Mouse (Mus musculus) adrenal gland, postnatal 4 days (tissue): Measurements from ENCODE around the gene Synj1. TPM values are rescaled to one million over a fixed set of nuclear protein-coding genes. Genes with fewer than 3 reads are reported as not detected.

Experiments used
- DNase-seq, 2 experiments: peaks; one replicate each; pipeline ENCODE4 v3.0.0; 2021 to 2022; ENCODE audit warnings: low spot score in 2 of 2, mixed read lengths in 2 of 2
- total RNA-seq, 2 experiments: library from RNA; stranded (reverse); gene quantifications; 2 replicates each; pipeline ENCODE4 v1.2.3; 2021

Gene Synj1
- total RNA-seq, 2 experiments from 2014 or later = 37.6 to 43.6 TPM

DNA sequence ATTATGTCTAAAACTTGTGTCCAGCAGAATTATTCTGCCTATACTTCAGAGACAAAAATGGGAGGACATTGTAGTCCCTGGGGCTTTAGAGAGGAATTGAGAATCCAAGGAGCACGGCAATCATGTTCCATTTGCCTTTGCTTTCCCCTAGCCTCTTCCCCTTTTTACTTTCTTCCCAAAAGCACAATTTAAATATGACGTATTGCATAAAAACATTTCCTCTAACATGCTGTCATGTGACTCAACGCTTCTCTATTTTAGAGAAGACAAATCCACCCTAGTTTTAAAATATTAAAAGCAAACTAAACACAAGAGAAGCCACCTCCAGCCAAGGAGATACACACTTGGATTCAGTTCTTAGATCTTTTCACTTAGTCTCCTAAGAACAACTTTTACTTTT lies 739 bp upstream of the Synj1 start:
- DNase-seq = no peak

DNA sequence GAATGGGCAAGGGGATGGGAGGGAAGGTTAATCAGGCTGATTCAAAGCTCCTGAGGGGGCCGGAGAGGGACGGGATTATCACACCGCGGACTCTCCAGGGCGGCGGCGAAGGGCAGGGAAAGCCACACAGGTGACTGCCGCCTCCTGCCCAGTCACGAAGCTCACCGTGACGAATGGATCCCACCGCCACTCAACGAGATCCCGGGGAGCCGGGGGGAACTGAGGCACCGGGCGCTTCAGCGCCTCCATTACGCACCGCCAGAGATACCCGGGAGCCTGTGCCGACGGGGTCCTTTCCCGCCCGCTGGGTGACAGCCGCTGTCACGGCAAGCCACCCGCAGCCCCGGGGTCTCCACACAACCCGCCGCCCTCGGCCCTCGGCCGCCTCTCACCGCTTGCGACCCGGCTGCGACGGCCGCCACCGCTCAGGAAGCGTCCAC lies 507 bp downstream of the Synj1 start:
- peak in 1 of 2 experiments; percentile 6 for DNase-seq

DNA sequence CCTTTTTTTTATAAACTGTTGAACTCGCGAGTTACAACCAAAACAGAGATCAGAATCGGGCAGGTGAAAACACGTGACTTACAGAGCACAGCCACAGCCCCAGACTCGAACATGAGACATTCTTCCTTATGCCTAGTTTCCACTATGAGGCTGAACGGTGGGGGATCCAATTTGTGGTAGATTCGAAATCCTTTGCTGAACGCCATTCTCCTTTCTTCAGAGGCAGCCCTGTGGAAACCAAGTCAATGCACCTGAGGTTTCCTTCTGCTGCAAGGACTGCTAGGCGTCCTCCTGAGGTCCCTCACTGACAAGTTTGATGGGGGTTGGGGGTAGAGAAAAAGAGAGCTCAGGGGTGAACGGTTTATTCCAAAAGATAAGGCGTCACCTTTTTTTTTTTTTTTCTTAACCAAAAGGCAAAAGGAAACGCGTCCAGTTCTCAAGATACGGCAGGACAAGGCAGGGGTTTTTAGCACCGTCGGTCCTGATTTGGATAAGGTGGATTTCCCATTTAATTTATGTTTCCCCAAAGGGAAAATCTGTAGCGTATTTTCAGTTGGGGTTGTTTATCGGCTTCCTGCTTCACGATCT lies 1.1 kb downstream of the Synj1 start:
- DNase-seq = no peak

DNA sequence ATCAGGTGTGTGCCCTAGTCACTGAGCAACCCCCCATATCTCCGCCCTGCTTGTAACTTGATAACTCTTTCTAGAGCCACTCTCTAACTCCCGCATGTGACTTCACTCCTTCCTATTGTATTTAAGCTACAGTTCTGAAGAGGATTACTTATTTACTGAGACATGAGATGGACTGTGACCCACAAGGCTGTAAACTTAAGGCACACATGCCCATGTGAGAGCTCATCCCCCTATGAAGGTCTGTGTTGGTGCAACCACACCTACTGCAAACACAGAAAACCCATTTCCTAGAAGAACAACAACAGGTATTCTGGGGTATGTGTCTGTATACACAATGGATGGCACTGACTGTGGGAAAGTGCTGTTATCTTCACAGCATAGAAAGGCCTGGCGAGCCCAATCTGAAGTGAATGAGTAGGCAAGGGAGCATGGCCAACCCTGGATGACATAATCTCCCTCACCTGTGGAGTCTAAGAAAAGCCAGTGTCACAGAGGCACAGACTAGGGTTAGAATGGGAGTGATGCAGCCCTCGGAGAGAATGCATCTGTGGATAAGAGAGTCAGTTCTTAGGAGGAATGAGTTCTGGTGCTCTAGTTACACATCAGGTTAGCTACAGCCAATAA lies 6.1 kb downstream of the Synj1 start:
- no peak for DNase-seq

DNA sequence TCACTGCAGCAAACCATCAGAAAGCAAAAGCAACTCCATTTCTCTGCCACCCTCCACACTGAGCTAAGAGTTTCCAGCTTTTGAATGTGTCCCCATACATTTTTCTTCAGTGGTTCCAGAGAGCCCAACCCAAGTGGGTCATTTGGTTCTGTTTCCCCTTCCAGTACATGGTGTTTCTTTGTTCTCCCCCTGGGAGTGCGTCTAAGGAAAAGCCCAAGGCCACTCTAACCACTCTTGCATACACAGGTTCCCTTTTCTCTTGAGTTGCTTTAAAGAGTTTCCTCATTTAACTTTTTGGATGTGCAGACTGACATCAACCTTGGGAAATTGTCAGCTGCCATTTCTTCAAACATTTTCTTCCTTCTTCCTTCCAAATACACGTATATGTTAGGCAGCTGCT lies 10.0 kb downstream of the Synj1 start:
- DNase-seq = no peak

DNA sequence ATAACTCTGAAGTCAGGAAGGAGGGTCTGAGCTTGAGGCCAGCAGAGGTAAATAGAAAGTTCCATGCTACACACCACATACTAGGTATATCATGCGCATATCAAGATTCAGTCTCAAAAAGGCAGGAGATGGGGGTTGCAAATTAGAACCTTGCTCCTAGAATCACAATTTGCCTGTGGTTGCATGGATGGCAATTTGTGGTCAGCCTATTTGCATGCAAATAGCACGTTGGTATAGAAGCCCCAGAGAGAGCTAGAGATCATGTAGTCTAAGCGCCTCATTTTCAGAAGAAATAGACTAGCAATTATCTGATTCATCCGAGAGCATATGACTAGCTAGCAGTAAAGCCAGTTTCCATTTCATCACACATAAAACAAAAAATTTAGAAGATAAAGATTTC lies 11.3 kb downstream of the Synj1 start:
- no peak for DNase-seq

DNA sequence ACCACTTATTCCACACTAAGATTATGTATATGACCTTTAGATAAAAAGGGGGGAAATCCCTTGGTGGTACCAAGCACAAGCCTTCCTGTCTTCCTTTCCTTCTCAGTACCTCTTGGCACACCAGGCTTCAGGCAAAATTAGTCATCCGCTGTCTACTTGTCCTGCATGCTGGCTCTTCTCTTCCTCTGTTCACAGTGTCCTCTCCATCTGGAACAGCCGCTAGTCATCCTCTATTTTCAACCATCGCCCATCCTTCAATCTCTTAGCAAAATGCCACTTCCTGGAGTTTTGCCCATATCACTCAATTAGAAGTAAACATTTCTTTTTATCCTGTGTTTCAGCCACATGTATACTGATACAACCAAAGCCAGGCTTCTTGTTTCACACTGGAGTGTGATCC lies 13.3 kb downstream of the Synj1 start:
- no peak for DNase-seq

DNA sequence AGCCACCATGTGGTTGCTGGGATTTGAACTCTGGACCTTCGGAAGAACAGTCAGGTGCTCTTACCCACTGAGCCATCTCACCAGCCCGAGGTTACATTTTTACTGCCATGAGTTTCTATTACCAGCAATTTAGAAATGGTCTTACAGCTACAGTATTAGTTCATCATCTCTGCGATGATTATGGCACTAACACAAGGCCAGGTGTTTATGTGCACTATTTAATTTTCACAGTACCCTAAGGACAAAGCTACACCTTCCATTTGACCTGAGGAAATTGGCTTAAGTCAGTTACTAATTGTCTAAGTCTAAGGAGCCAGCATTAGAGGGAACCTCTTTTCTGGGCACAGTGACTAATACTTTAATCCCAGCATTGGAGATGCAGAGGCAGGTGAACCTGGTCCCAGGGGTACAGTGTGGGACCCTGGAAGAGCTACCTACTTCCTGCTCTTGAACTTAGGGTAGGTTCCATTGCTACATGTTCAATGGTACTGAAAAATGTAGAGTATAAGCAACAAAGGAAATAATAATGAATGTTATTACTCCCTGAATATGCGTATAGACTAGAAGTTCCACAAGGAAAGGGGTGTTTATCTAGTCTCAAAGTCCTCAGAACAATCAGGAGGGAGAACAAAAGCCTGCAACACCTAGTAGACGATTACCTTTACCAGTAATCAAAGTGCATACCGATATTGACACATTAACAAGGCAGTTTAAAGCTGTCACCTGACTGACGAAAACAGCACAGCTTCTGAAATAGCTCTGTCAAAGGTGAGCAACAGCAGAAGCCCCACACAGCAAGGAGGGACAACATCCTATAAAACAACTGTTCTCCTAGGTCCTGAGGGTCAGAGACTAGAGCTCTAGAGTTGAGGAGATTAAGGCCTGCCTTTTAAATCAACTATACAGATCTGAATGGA lies 14.5 kb downstream of the Synj1 start:
- no peak for DNase-seq

DNA sequence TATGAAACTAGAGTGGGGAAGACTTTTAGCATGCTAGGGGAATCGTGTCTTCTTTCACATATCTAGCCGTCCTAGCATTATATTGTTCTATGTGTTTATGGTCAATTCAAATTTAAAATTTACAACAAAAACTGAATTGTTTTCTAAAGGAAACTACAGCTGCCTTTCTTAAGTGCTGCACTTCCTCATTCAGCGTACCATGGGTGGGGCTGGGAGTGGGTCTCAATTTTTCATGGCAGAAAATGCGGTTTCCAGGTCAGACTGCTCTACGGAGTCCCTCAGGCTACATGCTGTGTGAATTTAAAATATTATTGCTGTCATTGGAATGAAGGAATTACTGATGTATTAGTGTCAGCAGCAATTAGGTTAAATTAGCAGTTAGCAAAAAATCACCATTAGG lies 15.6 kb downstream of the Synj1 start:
- no peak for DNase-seq

DNA sequence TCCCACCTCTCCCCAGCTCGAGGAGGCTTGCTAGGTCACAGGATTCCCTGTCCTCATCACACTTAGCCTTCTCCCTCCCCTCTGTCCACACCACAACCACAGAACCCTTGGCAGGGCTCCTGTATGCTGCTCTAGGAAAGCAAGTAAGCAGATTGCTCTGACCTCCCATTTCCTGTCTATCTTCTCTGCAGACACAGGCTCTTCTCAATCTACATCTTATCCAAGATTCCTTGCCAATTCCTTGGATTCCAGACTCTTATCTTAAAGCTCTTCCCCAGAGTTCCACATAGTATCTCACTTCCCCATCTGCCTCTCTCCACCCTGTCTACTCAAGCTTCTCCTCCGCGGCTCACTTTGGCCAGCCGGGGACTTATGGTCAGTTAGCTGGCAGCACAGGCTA lies 16.1 kb downstream of the Synj1 start:
- DNase-seq = no peak

DNA sequence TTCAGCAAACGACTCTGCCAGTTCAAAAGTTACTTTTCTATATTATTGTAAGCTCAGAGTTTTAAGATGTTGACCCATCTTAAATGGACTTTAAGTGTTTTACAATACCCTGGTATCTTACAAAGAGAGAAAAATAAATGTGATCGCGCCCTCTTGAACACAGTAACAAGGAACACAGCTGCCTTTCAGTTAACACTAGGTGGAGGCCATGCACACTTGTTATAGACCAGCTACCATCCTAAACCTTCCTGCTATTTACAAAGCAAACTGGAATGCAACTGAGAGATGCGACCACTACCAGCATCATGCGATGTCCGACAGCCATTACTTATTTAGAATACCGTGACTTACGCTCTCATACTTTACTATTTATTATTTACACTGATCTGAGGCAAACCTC lies 21.9 kb downstream of the Synj1 start:
- DNase-seq = no peak

DNA sequence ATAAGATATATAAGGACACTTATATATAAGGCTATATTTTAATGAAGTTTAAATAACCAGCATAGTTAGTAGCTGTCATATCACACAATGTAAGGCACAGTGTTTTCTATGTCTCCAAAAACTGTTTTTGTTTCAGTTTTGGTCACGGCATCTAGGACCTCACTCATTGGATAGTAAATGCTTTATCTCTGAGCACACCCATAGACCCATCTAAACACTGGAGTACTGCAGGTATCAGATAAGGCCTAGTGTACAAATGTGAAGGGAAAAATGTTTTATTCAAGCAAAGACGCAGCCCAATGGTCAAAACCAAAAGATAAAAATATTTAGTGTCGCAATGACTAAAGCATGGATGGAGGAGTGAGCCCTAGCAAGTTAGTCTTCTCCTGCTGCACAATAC lies 22.4 kb downstream of the Synj1 start:
- no peak for DNase-seq

DNA sequence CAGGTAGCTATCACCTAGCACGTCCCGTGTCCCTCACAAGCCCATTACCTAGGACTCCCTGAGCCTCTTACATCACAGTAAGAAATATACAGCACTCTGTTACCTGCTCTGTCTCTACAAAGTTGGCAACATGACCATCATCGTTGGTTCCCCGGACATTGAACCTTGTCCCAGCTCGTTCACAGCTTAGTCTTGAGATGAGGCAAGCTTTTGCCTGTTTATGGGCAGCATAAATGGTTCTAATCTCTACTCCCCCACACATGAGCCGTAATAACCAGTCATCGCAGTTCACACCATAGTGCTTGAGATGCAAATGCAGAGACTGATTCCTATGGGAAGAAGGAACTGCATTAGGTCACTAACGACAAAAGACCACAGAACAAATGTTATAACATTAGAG lies 23.1 kb downstream of the Synj1 start:
- no peak for DNase-seq

DNA sequence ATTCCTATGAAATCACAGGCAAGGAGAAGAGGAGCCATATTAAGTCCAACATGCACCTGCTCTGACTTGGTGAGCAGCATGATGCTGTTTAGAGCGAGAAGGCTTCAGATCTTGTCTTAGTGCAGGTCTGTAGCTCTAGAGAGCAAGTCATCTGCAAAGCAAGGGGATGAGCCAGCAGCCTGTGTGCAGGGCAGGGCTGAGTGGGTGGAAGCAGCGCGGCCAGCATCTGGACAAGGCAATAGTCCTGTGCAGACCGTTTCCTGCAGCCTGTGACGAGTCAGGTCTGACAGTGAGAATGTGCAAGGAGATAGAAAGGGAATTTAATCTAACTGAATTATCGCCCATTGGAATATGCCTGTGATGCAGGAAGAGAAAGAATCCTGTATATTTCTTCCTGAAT lies 40.1 kb downstream of the Synj1 start:
- no peak for DNase-seq

DNA sequence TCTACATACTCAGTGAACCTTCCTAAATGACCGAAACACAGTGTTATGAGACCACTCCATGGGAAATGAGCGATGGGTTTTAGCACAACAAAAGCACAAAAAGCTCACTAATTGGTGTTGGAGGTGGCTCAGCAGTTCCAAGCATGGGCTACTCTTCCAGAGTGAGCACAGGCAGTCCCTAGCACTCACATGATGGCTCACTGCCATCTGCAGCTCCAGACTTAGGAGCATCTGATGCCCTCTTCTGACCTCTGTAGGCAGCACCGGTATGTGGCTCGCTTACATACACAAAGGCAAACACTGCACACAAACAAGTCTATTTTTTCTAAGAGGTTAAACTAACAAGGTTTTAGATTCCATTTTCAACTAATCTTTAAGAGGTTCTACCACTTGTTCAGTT lies 44.9 kb downstream of the Synj1 start:
- DNase-seq = no peak

DNA sequence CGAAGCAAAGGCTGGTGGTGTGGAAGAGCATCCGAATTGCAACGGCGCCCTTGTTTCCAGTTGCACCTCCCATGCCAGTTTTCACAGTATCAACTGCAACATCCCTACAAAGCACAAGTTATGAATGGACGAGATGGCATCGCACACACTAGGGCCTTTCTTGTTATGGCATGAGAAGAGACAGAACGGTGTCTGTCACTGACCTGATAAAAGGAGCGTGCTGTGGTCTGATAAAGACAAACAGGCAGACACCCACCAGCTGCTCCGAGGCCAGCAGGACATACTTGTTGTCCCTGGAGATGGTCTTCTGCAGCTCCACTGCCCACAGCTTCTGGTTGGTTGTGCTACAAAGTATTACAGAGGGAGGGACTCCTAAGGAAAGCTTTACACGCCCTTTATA lies 46.8 kb downstream of the Synj1 start:
- DNase-seq = no peak

DNA sequence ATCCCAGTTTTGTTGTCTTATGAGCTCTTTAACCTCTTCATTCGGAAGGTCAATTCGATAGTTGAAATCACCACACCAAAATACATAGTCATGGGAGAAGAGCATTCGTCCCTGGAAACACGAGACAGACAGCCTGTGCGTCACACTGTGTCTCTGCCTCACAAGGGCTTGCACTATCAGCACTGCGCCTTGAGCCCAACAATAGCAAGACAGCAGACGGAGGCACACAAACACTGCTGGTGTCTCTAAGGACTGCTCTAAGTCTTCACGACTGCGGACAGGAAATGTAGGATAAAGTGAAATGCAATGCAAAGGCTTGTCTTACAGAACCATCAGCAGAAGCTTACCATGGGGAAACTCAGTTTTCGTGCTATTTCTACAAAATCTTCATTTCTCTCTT lies 47.2 kb downstream of the Synj1 start:
- no peak for DNase-seq

DNA sequence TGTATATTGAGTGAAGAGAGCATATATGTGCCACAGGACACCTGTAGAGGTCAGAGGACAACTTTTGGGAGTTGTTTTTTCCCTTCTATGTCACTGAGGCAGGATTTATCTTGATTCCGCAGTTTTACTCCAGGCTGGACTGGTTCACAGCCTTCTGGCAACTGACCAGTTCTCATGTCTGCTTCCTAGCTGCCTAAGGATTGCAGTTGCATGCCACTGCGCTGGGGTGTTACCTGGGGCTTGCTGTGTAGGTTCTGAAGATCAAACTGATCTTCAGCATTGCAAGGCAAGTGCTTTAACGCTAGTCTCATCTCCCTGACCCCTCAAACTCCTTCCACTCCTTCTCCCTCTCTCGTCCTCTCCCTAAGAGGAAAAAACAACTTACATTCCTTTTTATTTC lies 47.9 kb downstream of the Synj1 start:
- no peak for DNase-seq

DNA sequence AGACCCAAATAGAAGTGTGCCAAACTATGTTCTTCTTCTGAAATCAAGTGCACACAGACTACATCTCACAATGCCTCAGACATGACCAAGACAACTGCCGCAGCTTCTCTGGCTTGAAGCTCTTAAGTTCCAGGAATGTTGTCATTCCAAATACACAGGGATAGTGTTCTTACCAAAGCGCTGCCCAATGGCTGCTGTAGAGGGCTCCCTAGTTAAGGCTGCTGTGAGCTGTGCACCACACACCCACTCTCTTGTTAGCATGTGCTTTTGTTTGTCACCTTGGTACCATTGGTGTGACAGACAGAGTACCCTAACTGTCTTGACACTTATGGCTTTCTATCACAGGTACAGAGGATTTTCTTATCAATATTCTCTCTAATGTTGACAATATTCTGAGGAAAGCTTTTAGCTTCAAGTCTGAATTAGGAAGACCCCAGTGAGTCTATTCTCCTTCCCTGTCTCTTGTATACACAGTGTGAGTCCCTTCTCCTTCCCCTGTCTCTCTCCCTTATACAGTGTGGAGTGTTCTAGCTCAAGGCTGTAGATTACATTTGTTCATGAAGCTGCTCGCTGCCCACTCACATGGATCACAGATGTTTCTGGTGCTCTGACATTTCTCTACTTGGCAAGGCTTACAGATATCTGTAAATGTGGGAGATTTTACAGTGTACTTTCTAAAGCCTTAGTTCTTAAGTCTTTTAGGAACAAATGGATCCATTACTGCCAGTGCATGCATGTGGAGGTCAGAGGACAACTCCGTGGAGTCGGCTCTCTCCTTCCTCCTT lies 52.6 kb downstream of the Synj1 start:
- DNase-seq = no peak

DNA sequence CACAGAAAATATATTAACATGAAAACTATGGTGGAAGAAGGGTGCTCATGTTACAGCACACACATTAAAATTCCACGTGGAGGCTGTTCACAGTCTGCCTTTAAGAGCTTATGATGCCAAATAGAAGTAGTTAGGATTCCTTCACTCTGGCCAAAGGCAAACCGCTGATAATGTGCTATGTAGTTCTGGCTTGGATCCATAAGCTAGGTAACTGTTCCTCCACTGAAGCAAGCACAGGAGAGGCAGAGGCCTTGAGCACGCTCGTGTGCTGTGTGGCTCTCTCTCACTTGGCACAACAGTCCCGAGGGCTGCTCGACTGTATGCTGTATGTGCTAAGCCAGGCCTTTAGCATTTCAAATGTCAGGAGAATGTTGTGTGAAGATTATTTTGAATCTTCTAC lies 55.6 kb downstream of the Synj1 start:
- DNase-seq = no peak

DNA sequence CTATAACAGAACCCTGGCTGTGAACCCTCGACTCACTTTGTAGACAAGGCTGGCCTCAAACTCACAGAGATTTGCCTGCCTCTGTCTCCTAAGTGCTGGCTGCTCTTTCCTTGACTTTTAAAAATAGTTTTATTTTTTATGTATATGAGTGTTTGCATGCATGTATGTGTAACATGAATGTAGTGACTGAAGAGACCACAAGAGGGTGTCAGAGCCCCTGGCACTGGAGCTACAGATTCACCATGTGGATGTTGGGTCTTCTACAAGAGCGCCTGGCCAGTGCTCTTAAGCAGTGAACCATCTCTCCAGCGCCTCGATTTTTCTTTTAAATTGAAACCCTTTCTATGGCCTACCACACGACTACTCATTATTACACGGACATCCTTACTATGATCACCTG lies 57.3 kb downstream of the Synj1 start:
- no peak for DNase-seq

DNA sequence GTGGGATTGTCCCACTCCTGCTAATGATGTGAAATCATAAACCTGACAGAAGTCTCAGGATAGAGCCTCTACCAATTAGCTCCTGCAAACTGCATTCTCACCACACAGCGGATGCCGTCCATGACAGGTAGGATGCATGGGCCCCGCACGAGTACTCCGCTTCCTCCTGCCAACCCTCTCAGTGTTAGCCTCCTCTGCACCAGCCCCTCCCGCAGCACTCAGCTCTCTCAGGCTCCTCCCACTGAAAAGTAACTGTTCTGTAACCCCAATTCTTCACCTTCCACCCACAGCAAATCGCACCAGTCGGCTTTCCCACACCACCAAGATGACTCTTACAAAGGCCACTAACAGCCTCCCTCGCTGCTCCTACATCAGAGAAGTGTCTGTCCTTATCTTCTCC lies 58.0 kb downstream of the Synj1 start:
- no peak for DNase-seq
